Mouse (Mus musculus): ENCODE measurements around the gene Cacna1d. TPM values are rescaled to one million over a fixed set of nuclear protein-coding genes. Genes with fewer than 3 reads are reported as not detected.

The Cacna1d gene
- polyA plus RNA-seq, 1 experiment from 2014 or later = 4.3 TPM

- WGBS = 73% methylated on average over 7 of the region's 7 CpGs
- DNase-seq (ENCODE audit: low spot score) (no peak), ATAC-seq (no peak)
- Histone ChIP-seq H3K4me1 (ENCODE audit: control insufficient read depth, insufficient read depth, low read length) (no peaks in the 10 kb centered on the region; the same call in 1 of the 2 replicates), H3K4me3 (ENCODE audit: low read depth, low read length) (no peak overlapping the region), H3K9ac (ENCODE audit: low read length) (no peak overlapping the region), H3K27me3 (replicated peaks; ENCODE audit: control insufficient read depth, insufficient read depth, low read length) (no peaks in the 10 kb centered on the region), H3K36me3 (ENCODE audit: control insufficient read depth, insufficient read depth, low read length) (no peaks in the 10 kb centered on the region), H3K9me3 (replicated peaks; ENCODE audit: control insufficient read depth, low read length) (no peaks in the 10 kb centered on the region), H3K27ac (ENCODE audit: low read depth, low read length) (no peak overlapping the region), H3K4me2 (ENCODE audit: low read length) (no peak overlapping the region)
Measured at GRCm38 (mm10) chr14:30054922-30055321, 436.3 kb downstream of the Cacna1d start.

DNA sequence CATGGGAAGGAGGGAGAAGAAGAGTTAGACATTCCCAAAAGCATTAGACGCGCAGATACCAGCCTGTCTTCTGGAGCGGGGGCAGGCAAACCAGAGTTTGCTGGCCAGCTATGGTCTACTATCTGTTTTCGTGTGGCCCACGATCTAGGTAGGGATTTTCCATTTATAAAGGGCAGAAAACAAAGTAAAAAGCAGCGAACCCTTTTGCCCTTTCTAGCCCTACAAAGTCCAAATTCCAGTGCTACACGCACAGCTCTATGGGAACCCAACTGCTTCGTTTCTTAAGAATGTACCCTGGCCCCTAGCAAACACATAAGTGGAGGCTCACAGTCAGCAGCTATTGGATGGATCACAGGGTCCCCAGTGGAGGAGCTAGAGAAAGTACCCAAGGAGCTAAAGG lies 441.0 kb downstream of the Cacna1d start:
- H3K9ac ChIP-seq (ENCODE audit: low read length) = no peak overlapping the region
- no peak overlapping the region for H3K4me3 ChIP-seq (ENCODE audit: low read depth, low read length)
- 89% methylated on average over 8 of the region's 8 CpGs for WGBS
- no peak overlapping the region for H3K27ac ChIP-seq (ENCODE audit: low read depth, low read length)
- ATAC-seq (no peak), DNase-seq (ENCODE audit: low spot score) (no peak)
- no peaks in the 10 kb centered on the region; the same call in 1 of the 2 replicates for H3K4me1 ChIP-seq (ENCODE audit: control insufficient read depth, insufficient read depth, low read length)
- H3K9me3 ChIP-seq (replicated peaks; ENCODE audit: control insufficient read depth, low read length) = no peaks in the 10 kb centered on the region
- no peaks in the 10 kb centered on the region for H3K36me3 ChIP-seq (ENCODE audit: control insufficient read depth, insufficient read depth, low read length)
- H3K4me2 ChIP-seq (ENCODE audit: low read length) = no peak overlapping the region
- no peaks in the 10 kb centered on the region for H3K27me3 ChIP-seq (replicated peaks; ENCODE audit: control insufficient read depth, insufficient read depth, low read length)

- Histone ChIP-seq H3K4me1 (ENCODE audit: control insufficient read depth, insufficient read depth, low read length) (no peaks in the 10 kb centered on the region), H3K9me3 (replicated peaks; ENCODE audit: control insufficient read depth, low read length) (no peaks in the 10 kb centered on the region), H3K9ac (ENCODE audit: low read length) (no peak overlapping the region), H3K36me3 (ENCODE audit: control insufficient read depth, insufficient read depth, low read length) (no peaks in the 10 kb centered on the region), H3K4me3 (ENCODE audit: low read depth, low read length) (no peak overlapping the region), H3K4me2 (ENCODE audit: low read length) (no peak overlapping the region), H3K27me3 (replicated peaks; ENCODE audit: control insufficient read depth, insufficient read depth, low read length) (no peaks in the 10 kb centered on the region), H3K27ac (ENCODE audit: low read depth, low read length) (no peak overlapping the region)
- ATAC-seq (no peak), DNase-seq (ENCODE audit: low spot score) (no peak)
- 88% methylated on average over 3 of the region's 3 CpGs for WGBS
Measured at GRCm38 (mm10) chr14:30048049-30048448, 443.2 kb downstream of the Cacna1d start.

GRCm38 (mm10) chr14:30046976-30047375 lies 444.3 kb downstream of the Cacna1d start:
- 95% methylated on average over 4 of the region's 4 CpGs for WGBS
- Histone ChIP-seq H3K4me2 (ENCODE audit: low read length) (no peak overlapping the region), H3K27ac (ENCODE audit: low read depth, low read length) (no peak overlapping the region), H3K36me3 (ENCODE audit: control insufficient read depth, insufficient read depth, low read length) (no peaks in the 10 kb centered on the region), H3K4me3 (ENCODE audit: low read depth, low read length) (no peak overlapping the region), H3K4me1 (ENCODE audit: control insufficient read depth, insufficient read depth, low read length) (no peaks in the 10 kb centered on the region), H3K27me3 (replicated peaks; ENCODE audit: control insufficient read depth, insufficient read depth, low read length) (no peaks in the 10 kb centered on the region), H3K9ac (ENCODE audit: low read length) (no peak overlapping the region), H3K9me3 (replicated peaks; ENCODE audit: control insufficient read depth, low read length) (no peaks in the 10 kb centered on the region)
- ATAC-seq (no peak), DNase-seq (ENCODE audit: low spot score) (no peak)

- no peak for DNase-seq (ENCODE audit: low spot score)
- Histone ChIP-seq H3K9ac (ENCODE audit: low read length) (no peak overlapping the region), H3K4me1 (ENCODE audit: control insufficient read depth, insufficient read depth, low read length) (no peaks in the 10 kb centered on the region), H3K36me3 (ENCODE audit: control insufficient read depth, insufficient read depth, low read length) (no peaks in the 10 kb centered on the region), H3K27me3 (replicated peaks; ENCODE audit: control insufficient read depth, insufficient read depth, low read length) (no peaks in the 10 kb centered on the region), H3K9me3 (replicated peaks; ENCODE audit: control insufficient read depth, low read length) (no peaks in the 10 kb centered on the region), H3K4me2 (ENCODE audit: low read length) (no peak overlapping the region), H3K4me3 (ENCODE audit: low read depth, low read length) (no peak overlapping the region), H3K27ac (ENCODE audit: low read depth, low read length) (no peak overlapping the region)
- no peak for ATAC-seq
- WGBS = 84% methylated on average over 8 of the region's 8 CpGs
Measured at GRCm38 (mm10) chr14:30045704-30046220, 445.5 kb downstream of the Cacna1d start.

GRCm38 (mm10) chr14:30045239-30045638 lies 446.0 kb downstream of the Cacna1d start:
- no peaks in the 10 kb centered on the region for H3K27me3 ChIP-seq (replicated peaks; ENCODE audit: control insufficient read depth, insufficient read depth, low read length)
- DNase-seq (ENCODE audit: low spot score) (no peak), ATAC-seq (no peak)
- no peak overlapping the region for H3K9ac ChIP-seq (ENCODE audit: low read length)
- no peaks in the 10 kb centered on the region for H3K9me3 ChIP-seq (replicated peaks; ENCODE audit: control insufficient read depth, low read length)
- WGBS = 90% methylated on average over 10 of the region's 10 CpGs
- no peaks in the 10 kb centered on the region for H3K4me1 ChIP-seq (ENCODE audit: control insufficient read depth, insufficient read depth, low read length)
- no peak overlapping the region for H3K4me3 ChIP-seq (ENCODE audit: low read depth, low read length)
- no peak overlapping the region for H3K27ac ChIP-seq (ENCODE audit: low read depth, low read length)
- H3K36me3 ChIP-seq (ENCODE audit: control insufficient read depth, insufficient read depth, low read length) = no peaks in the 10 kb centered on the region
- no peak overlapping the region for H3K4me2 ChIP-seq (ENCODE audit: low read length)

GRCm38 (mm10) chr14:30043356-30043940 lies 447.8 kb downstream of the Cacna1d start:
- H3K9me3 ChIP-seq (replicated peaks; ENCODE audit: control insufficient read depth, low read length) = no peaks in the 10 kb centered on the region
- no peak overlapping the region for H3K4me2 ChIP-seq (ENCODE audit: low read length)
- no peak overlapping the region for H3K4me3 ChIP-seq (ENCODE audit: low read depth, low read length)
- no peaks in the 10 kb centered on the region for H3K4me1 ChIP-seq (ENCODE audit: control insufficient read depth, insufficient read depth, low read length)
- ATAC-seq (no peak), DNase-seq (ENCODE audit: low spot score) (no peak)
- H3K9ac ChIP-seq (ENCODE audit: low read length) = no peak overlapping the region
- no peaks in the 10 kb centered on the region for H3K36me3 ChIP-seq (ENCODE audit: control insufficient read depth, insufficient read depth, low read length)
- no peaks in the 10 kb centered on the region for H3K27me3 ChIP-seq (replicated peaks; ENCODE audit: control insufficient read depth, insufficient read depth, low read length)
- WGBS = 89% methylated on average over 7 of the region's 7 CpGs
- no peak overlapping the region for H3K27ac ChIP-seq (ENCODE audit: low read depth, low read length)

DNA sequence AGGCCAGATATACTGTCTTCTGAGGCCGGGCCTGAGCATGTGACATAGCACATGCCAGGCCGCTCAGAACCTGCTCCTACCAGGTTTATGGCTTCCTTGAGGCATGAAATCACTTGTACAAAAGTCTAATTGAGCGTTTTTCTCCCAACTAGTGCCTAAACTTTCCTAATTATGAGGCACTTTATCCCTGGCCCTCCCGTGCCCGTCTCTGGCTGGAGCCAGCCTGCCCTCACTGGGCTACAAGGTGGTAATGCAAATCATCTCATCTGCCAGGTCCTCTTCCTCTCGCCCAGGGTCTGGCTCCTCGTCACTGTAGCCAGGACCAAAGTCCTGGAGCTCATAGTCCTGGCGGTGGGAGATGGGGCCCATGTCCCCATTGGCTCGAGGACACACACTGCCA lies 449.4 kb downstream of the Cacna1d start:
- no peaks in the 10 kb centered on the region for H3K27me3 ChIP-seq (replicated peaks; ENCODE audit: control insufficient read depth, insufficient read depth, low read length)

DNA sequence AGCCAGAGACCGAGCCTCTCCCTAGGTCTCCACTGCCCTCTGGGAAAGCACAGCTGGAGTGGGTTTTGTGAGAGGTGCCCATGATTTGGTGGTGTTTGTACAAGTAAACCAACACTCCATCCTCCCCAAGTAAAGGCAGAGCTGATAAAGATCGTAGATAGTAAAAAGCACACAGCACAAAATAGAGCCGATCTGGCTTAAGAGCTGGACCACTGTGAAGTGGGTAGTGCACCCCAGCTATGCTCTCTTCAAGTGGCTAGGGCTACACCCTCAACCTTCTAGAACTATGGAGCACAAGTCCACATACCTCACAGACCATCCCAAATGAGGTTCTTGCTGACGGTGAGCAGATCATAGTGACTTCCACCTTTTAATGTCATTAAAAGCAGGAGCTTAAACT lies 451.8 kb downstream of the Cacna1d start:
- H3K4me3 ChIP-seq (ENCODE audit: low read depth, low read length) = no peak overlapping the region
- H3K4me1 ChIP-seq (ENCODE audit: control insufficient read depth, insufficient read depth, low read length) = no peaks in the 10 kb centered on the region
- no peak overlapping the region for H3K4me2 ChIP-seq (ENCODE audit: low read length)
- 84% methylated on average over 4 of the region's 4 CpGs for WGBS
- H3K27me3 ChIP-seq (replicated peaks; ENCODE audit: control insufficient read depth, insufficient read depth, low read length) = no peaks in the 10 kb centered on the region
- H3K27ac ChIP-seq (ENCODE audit: low read depth, low read length) = no peak overlapping the region
- DNase-seq (ENCODE audit: low spot score) (no peak), ATAC-seq (no peak)
- H3K36me3 ChIP-seq (ENCODE audit: control insufficient read depth, insufficient read depth, low read length) = no peaks in the 10 kb centered on the region
- no peaks in the 10 kb centered on the region for H3K9me3 ChIP-seq (replicated peaks; ENCODE audit: control insufficient read depth, low read length)
- no peak overlapping the region for H3K9ac ChIP-seq (ENCODE audit: low read length)

More for the DNA sequence above, 449.4 kb downstream of the Cacna1d start:
- ATAC-seq (no peak), DNase-seq (ENCODE audit: low spot score) (no peak)
- no peaks in the 10 kb centered on the region for H3K36me3 ChIP-seq (ENCODE audit: control insufficient read depth, insufficient read depth, low read length)
- H3K4me1 ChIP-seq (ENCODE audit: control insufficient read depth, insufficient read depth, low read length) = no peaks in the 10 kb centered on the region
- no peak overlapping the region for H3K9ac ChIP-seq (ENCODE audit: low read length)
- WGBS = 82% methylated on average over 9 of the region's 9 CpGs
- H3K4me3 ChIP-seq (ENCODE audit: low read depth, low read length) = no peak overlapping the region
- H3K4me2 ChIP-seq (ENCODE audit: low read length) = no peak overlapping the region
- no peaks in the 10 kb centered on the region for H3K9me3 ChIP-seq (replicated peaks; ENCODE audit: control insufficient read depth, low read length)
- no peak overlapping the region for H3K27ac ChIP-seq (ENCODE audit: low read depth, low read length)
